Mouse (Mus musculus): ENCODE measurements around the gene Ntn3.

DNA sequence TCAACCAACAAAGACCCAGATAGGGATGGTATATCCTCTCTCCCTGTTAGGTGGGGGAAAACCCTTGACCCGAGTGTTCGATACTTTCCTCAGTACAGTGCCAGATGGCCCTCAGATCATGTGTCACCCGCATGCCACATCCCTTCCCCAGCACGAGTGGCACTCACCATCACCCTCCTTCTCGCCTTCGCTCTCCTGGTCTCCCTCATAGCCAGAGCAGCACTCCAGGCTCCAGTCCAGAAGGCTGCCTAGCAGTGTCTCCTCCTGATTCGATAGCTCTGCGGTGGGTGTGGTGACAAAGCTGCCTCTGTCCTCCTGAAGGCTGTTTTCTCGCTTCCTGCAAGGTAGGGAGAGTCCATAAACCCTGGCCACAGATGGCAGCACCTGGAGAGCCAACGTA is 15.4 kb upstream of the Ntn3 start:
- TF ChIP-seq CTCF (IDR thresholded peaks at IDR 0.05; ENCODE audit: low read depth), result no peak
- TF ChIP-seq EP300 (IDR thresholded peaks at IDR 0.05; ENCODE audit: low read depth), result no peak

Measured in liver, postnatal 0 days (tissue).